Mouse (Mus musculus): ENCODE results near the gene Fanca. TPM values are rescaled to one million over a fixed set of nuclear protein-coding genes. Genes with fewer than 3 reads are reported as not detected.
A peak's percentile ranks its signal among the peaks of the same experiment; 100 is the strongest.
"Not testable (repeated sequence)": the region's sequence is repeated elsewhere in the genome, so short reads cannot be mapped to it uniquely, and the experiment has no call there.

Gene Fanca
- polyA plus RNA-seq, 1 experiment from 2014 or later, result 16.0 TPM

DNA sequence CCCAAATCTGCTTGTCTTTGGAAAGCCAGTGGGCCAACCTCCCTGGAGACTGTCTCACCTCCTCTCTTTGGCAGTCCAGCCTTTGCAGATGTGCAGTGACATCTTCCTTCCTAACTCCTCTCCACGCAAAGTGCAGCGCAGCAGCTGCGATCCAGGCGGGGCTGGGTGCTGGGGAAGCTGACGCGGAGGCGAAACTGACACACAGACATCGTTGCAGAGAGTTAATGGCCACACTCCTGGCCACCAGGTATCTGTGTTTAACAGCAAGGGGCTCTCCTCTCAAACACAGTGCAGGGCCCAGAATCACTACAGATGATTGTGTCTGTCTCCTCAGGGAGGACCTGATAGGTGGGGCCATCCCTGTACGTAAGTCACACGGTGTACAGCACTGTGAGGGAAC lies 47.2 kb downstream of the Fanca start:
- no peaks in the 10 kb centered on the region for H3K27me3 ChIP-seq (ENCODE audit: control insufficient read depth, insufficient read depth, low read length)
- H3K4me1 ChIP-seq (ENCODE audit: control insufficient read depth, insufficient read depth, low read length), result no peaks in the 10 kb centered on the region
- H3K4me2 ChIP-seq (ENCODE audit: low read depth, low read length), result no peak overlapping the region
- peaks cover 30% of the 10 kb centered on the region for H3K36me3 ChIP-seq (ENCODE audit: control insufficient read depth, insufficient read depth)
- no peak overlapping the region for H3K27ac ChIP-seq (ENCODE audit: low read length)
- WGBS, result 89% methylated on average over 10 of the region's 10 CpGs
- no peak for ATAC-seq (replicated peaks; ENCODE audit: extremely low read depth, insufficient read depth, low FRiP score)
- H3K9ac ChIP-seq (ENCODE audit: low read length), result no peak overlapping the region
- H3K9me3 ChIP-seq (replicated peaks; ENCODE audit: control insufficient read depth, low read length), result no peaks in the 10 kb centered on the region
- H3K4me3 ChIP-seq (ENCODE audit: low read length), result no peak overlapping the region

DNA sequence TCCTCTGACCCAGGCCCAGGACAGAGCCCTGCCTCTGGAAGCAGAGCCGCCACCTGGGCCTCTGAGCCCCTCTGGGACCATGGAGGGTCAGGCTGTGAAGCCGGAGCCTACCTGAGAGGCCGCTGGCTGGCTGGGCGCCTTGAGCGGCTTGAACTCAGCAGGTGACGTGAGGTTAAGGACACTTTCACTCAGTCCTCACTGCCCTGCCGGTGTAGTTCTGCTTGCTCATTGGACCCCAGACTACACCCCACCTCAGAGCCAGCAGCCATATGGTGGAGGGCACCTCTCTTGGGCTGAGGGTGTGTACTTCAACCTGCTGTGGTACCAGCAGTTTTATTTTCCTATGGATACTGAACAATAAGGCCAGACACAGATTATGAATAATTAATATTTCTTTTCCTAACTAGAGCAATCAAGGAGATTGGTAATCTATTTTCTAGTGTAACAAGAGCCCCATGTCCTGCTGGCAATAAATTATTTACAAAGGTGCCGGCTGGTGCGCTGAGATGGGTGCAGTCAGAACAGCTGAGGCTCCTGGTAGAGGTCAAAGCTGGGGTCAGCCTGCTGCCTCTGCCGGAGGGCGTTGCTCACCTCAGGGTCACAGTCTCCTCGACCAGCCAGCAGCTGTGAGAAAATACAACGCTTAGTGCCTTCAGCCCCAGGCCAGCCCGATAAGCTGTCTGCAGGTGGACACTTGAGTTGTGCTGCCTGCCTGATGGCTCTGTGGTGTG lies 50.3 kb downstream of the Fanca start:
- Histone ChIP-seq H3K27ac (ENCODE audit: low read length) (no peak overlapping the region), H3K9me3 (replicated peaks; ENCODE audit: control insufficient read depth, low read length) (no peaks in the 10 kb centered on the region), H3K4me1 (ENCODE audit: control insufficient read depth, insufficient read depth, low read length) (no peaks in the 10 kb centered on the region), H3K27me3 (ENCODE audit: control insufficient read depth, insufficient read depth, low read length) (no peaks in the 10 kb centered on the region), H3K9ac (ENCODE audit: low read length) (no peak overlapping the region), H3K4me2 (ENCODE audit: low read depth, low read length) (no peak overlapping the region), H3K36me3 (ENCODE audit: control insufficient read depth, insufficient read depth) (peaks cover 53% of the 10 kb centered on the region), H3K4me3 (ENCODE audit: low read length) (no peak overlapping the region)
- no peak for ATAC-seq (replicated peaks; ENCODE audit: extremely low read depth, insufficient read depth, low FRiP score)
- WGBS, result 75% methylated on average over 14 of the region's 14 CpGs

DNA sequence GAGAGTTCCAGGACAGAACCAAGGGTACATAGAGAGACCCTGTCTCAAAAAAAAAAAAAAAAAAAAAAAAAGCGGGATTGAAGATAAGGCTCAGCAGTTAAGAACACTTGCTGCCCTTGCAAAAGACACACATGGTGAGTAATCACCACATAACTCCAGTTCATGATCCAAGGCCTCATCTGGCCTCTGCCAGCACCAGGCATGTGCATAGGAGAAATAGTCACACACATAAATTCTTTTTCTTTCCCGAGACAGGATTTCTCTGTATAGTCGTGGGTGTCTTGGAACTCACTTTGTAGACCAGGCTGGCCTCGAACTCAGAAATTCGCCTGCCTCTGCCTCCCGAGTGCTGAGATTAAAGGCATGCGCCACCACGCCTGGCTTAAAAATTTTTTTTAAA lies 60.8 kb downstream of the Fanca start:
- Histone ChIP-seq H3K4me1 (ENCODE audit: control insufficient read depth, insufficient read depth, low read length) (peaks cover 17% of the 10 kb centered on the region), H3K36me3 (ENCODE audit: control insufficient read depth, insufficient read depth) (peaks cover 26% of the 10 kb centered on the region)
- H3K27me3 ChIP-seq (ENCODE audit: control insufficient read depth, insufficient read depth, low read length); H3K9ac ChIP-seq (ENCODE audit: low read length); H3K27ac ChIP-seq (ENCODE audit: low read length); H3K9me3 ChIP-seq (replicated peaks; ENCODE audit: control insufficient read depth, low read length); ATAC-seq (replicated peaks; ENCODE audit: extremely low read depth, insufficient read depth, low FRiP score); H3K4me3 ChIP-seq (ENCODE audit: low read length); H3K4me2 ChIP-seq (ENCODE audit: low read depth, low read length): not testable (repeated sequence)
- 94% methylated on average over 7 of the region's 8 CpGs for WGBS

DNA sequence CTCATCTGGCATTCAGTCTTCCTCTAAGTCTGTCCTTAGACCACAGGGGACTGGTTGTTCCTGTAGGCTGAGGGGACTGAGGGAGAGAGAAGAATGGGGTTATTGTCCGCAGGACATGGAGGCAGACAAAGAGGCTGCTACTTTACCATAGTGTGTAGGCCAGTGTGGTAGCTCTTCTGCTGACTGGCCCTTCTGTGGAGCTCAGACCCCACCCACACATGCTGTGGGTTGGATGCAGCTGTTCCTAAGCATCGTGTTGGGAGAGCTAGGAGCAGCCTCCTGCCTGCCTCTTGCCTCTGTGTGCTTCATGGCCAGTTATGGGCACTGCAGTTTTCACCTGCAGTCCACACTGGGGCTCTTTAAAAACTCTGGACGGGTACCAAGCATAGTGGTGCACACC lies 61.3 kb downstream of the Fanca start:
- 90% methylated on average over 3 of the region's 3 CpGs for WGBS
- no peak overlapping the region for H3K27ac ChIP-seq (ENCODE audit: low read length)
- H3K4me2 ChIP-seq (ENCODE audit: low read depth, low read length), result no peak overlapping the region
- no peak overlapping the region for H3K4me3 ChIP-seq (ENCODE audit: low read length)
- peaks cover 24% of the 10 kb centered on the region for H3K36me3 ChIP-seq (ENCODE audit: control insufficient read depth, insufficient read depth)
- no peaks in the 10 kb centered on the region for H3K9me3 ChIP-seq (replicated peaks; ENCODE audit: control insufficient read depth, low read length)
- no peaks in the 10 kb centered on the region for H3K27me3 ChIP-seq (ENCODE audit: control insufficient read depth, insufficient read depth, low read length)
- H3K4me1 ChIP-seq (ENCODE audit: control insufficient read depth, insufficient read depth, low read length), result peaks cover 17% of the 10 kb centered on the region
- ATAC-seq (replicated peaks; ENCODE audit: extremely low read depth, insufficient read depth, low FRiP score), result no peak
- H3K9ac ChIP-seq (ENCODE audit: low read length), result no peak overlapping the region

- ATAC-seq (replicated peaks; ENCODE audit: extremely low read depth, insufficient read depth, low FRiP score), result no peak
- 61% methylated on average over 6 of the region's 6 CpGs for WGBS
- Histone ChIP-seq H3K4me1 (ENCODE audit: control insufficient read depth, insufficient read depth, low read length) (peaks cover 17% of the 10 kb centered on the region), H3K4me3 (ENCODE audit: low read length) (peak overlapping the region; percentile 98), H3K9me3 (replicated peaks; ENCODE audit: control insufficient read depth, low read length) (no peaks in the 10 kb centered on the region), H3K36me3 (ENCODE audit: control insufficient read depth, insufficient read depth) (peaks cover 30% of the 10 kb centered on the region), H3K9ac (ENCODE audit: low read length) (peak overlapping the region; percentile 95), H3K27ac (ENCODE audit: low read length) (no peak overlapping the region), H3K27me3 (ENCODE audit: control insufficient read depth, insufficient read depth, low read length) (no peaks in the 10 kb centered on the region), H3K4me2 (ENCODE audit: low read depth, low read length) (peak overlapping the region; percentile 95)
These were observed 63.2 kb downstream of the Fanca start for GRCm38 (mm10) chr8:123255170-123255569.

DNA sequence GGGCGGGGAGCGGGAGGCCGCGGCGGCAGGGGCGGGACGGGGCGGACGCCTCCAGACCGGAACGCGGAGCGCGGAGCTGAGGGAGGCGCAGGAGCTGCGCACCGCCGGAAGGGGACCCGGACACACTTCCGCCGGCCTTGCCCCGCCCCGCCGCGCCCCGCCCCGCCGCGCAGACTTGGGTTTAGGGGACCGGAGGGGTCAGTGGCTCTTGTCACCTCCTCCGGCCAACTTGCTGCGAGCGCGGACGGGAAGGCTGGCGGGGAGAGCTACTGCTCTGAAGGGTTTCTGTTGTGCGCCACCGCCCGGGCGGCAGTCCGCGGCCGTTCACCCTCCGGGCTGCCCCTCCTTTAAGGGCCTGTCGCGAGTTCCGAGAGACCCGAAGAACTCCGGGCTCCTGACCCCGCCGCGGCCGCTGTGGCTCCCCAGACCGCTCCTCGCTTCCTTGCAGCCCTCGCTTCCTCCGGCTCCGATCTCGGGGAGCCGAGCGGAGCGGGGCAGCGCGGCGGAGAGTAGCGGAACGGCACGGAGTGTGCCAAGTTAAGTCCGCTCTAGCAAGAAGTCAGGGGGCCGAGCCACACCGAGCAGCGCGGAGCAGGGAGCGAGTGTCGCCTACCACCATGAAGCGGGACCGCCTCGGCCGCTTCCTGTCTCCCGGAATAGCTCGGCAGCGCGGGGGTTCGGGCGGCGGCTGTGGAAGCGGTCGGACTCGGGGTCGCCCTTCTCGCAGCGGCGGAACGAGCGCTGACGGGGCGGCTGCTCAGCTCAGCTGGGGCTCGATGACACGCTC lies 64.1 kb downstream of the Fanca start, which contains the start of the genes Zfp276 and Vps9d1:
TSS of gene Zfp276 (plus strand) at position 97 of the 787 bp plus-strand sequence.
TSS of gene Vps9d1 (minus strand) at position 250 of the 787 bp plus-strand sequence.
- peaks cover 27% of the 10 kb centered on the region for H3K36me3 ChIP-seq (ENCODE audit: control insufficient read depth, insufficient read depth)
- no peaks in the 10 kb centered on the region for H3K9me3 ChIP-seq (replicated peaks; ENCODE audit: control insufficient read depth, low read length)
- peak within 1 kb of the TSS; percentile 98 for H3K4me3 ChIP-seq (ENCODE audit: low read length)
- H3K4me2 ChIP-seq (ENCODE audit: low read depth, low read length), result peak within 1 kb of the TSS; percentile 95
- peak within 1 kb of the TSS; percentile 89 for H3K27ac ChIP-seq (ENCODE audit: low read length)
- peak; percentile 96 for ATAC-seq (replicated peaks; ENCODE audit: extremely low read depth, insufficient read depth, low FRiP score)
- H3K4me1 ChIP-seq (ENCODE audit: control insufficient read depth, insufficient read depth, low read length), result peaks cover 17% of the 10 kb centered on the region
- WGBS, result under 1% methylated on average over 89 of the region's 99 CpGs
- peak within 1 kb of the TSS; percentile 95 for H3K9ac ChIP-seq (ENCODE audit: low read length)
- no peaks in the 10 kb centered on the region for H3K27me3 ChIP-seq (ENCODE audit: control insufficient read depth, insufficient read depth, low read length)

DNA sequence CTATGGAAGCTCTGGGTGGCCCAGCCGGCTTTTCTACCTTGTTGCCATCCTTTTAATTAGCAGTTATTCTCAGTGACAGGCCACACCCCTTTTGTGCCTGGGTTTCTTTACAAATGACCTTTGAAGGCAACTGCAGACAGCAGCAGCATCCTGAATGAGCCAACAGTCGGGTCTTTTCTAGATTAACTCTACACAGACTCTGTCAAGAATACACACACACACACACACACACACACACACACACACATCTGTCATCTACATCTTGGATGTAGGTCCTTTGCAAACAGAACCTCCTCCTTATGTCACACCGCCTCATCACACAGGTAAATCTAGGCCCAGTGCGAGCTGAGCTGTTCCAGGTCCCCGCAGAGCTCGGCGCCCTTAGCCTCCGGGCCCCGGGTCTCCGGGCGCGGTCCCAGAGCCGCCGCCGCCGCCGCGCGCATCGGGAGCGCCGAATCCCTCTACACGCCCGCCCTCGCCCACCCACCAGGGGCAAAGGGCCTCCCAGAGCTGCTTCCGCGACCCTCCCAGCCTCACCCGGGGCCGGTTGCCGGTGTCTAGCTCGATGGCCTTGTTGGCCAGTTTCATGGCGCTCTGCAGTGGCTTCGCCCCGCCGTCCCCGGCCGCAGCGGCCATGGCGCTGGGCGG lies 64.8 kb downstream of the Fanca start:
- peak overlapping the region; percentile 89 for H3K27ac ChIP-seq (ENCODE audit: low read length)
- peak; percentile 42 for ATAC-seq (replicated peaks; ENCODE audit: extremely low read depth, insufficient read depth, low FRiP score)
- H3K9me3 ChIP-seq (replicated peaks; ENCODE audit: control insufficient read depth, low read length), result no peaks in the 10 kb centered on the region
- peak overlapping the region; percentile 95 for H3K9ac ChIP-seq (ENCODE audit: low read length)
- no peaks in the 10 kb centered on the region for H3K27me3 ChIP-seq (ENCODE audit: control insufficient read depth, insufficient read depth, low read length)
- peaks cover 17% of the 10 kb centered on the region for H3K4me1 ChIP-seq (ENCODE audit: control insufficient read depth, insufficient read depth, low read length)
- peak overlapping the region; percentile 98 for H3K4me3 ChIP-seq (ENCODE audit: low read length)
- under 1% methylated on average over 39 of the region's 40 CpGs for WGBS
- H3K4me2 ChIP-seq (ENCODE audit: low read depth, low read length), result peak overlapping the region; percentile 72
- peaks cover 25% of the 10 kb centered on the region for H3K36me3 ChIP-seq (ENCODE audit: control insufficient read depth, insufficient read depth)

DNA sequence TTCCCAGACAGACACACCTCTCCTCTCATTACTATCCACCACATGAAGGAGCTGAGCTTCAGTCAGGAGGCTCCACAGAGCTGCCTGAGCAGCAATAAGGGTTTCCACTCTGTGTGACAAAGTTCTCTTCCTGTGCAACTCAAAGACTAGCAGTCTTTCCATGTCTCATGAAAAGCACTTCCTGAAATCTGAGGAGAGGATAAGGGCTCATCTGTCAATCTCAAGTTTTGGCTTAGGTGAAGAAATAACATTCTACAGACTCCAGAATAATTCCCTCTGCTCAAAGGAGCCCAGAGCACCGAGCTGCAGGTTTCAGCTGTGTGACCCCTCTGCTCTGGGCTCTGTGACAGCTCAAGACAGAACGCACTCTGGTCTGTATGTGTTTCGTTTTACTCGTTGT lies 65.5 kb downstream of the Fanca start:
- peaks cover 17% of the 10 kb centered on the region for H3K4me1 ChIP-seq (ENCODE audit: control insufficient read depth, insufficient read depth, low read length)
- peak overlapping the region; percentile 72 for H3K4me2 ChIP-seq (ENCODE audit: low read depth, low read length)
- H3K27me3 ChIP-seq (ENCODE audit: control insufficient read depth, insufficient read depth, low read length), result no peaks in the 10 kb centered on the region
- 42% methylated on average over 4 of the region's 4 CpGs for WGBS
- H3K36me3 ChIP-seq (ENCODE audit: control insufficient read depth, insufficient read depth), result peaks cover 21% of the 10 kb centered on the region
- H3K27ac ChIP-seq (ENCODE audit: low read length), result peak overlapping the region; percentile 89; the same call in 1 of the 2 replicates
- no peaks in the 10 kb centered on the region for H3K9me3 ChIP-seq (replicated peaks; ENCODE audit: control insufficient read depth, low read length)
- peak overlapping the region; percentile 98 for H3K4me3 ChIP-seq (ENCODE audit: low read length)
- no peak for ATAC-seq (replicated peaks; ENCODE audit: extremely low read depth, insufficient read depth, low FRiP score)
- H3K9ac ChIP-seq (ENCODE audit: low read length), result peak overlapping the region; percentile 95
